Mouse (Mus musculus): ENCODE measurements around the gene Gna12.

DNA sequence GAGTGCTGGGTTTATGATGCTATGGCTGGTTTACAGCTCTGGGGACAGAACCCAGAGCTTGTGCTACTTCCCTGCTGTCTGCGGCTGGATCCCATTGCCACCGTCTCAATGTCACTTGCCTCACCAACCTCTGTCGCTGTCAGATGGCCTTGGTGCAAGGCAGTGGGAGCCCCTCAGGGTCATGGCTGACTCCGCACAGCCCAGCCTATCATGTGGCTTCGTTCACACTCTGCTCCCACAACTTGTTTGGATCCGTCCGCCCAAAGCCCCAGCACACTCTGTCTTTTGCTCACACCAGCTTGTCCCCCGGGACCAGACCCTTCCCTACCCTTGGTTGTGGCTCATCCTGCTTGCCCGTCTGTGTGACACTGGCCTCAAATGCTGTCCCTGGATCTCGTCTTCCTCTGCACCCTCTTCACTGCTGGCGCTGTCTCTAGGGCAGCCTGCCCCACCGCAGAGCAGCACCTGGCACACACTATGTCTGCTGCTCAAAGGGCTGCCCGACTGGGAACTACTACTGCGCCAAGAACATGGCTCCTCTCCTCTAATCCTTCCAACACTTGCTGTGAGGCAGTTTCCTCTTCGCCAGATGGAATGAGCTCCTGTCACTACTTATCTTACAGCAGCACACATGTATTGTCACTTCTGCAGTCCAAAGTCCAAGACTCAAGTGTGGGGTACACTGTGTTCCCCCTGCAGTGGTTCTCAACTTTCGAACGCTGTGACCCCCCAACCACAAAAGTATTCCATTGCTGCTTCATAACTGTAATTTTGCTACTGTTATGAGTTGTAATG lies 103.1 kb downstream of the Gna12 start:
- TF ChIP-seq CTCF (IDR thresholded peaks at IDR 0.05; ENCODE audit: extremely low read depth, insufficient read depth, low read length) (no peak), POLR2A (IDR thresholded peaks at IDR 0.05; ENCODE audit: extremely low read depth, insufficient read depth, low read length) (no peak)

All from cortical plate, adult 2 months (tissue).